Mouse (Mus musculus) yolk sac, embryonic 10.5 days (tissue): ENCODE data around the gene Cyp2c55.

ENCODE experiments used
- DNase-seq: peaks from one replicate; pipeline ENCODE4 v3.0.0-alpha.2; 2017; ENCODE audit warnings: low spot score

Gene Cyp2c55

DNA sequence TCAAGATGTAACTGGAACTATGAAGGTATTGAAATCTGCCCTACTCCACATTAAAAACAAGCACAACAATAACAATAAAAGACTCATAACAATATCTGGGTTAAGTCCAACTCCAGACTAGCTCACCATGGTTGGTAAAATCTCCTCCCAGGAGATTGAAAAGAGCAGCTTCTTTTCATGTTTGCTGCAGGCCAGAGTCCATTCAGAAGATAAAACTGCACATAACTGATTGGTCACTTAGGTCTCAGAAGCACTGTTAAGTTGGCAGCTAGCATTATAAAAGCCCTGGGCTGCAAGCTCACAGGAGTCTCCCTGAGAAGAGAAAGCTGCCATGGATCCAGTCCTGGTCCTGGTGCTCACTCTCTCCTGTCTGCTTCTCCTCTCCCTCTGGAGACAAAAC lies at the start of gene Cyp2c55:
Gene Cyp2c55, plus strand, starts transcription at position 305 of the 400 bp plus-strand sequence.
- no peak for DNase-seq

DNA sequence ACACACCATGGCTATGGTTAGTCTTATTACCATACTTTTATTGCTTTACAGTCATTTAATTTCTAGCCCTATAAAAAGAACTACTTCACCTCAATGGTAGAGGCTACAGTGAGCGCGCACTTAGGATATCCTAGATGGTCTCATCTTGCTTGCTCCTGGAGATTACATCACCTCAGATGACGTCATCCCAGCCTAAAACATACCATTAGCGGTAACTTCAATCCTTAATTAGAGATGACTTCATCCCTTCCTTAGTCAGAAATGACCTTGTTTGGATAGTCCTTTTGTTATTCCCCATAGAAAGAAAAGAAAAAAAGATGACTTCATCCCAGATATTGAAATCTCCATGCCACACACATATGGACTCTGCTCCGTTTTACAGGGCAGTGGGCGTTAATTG lies 36.1 kb upstream of the Cyp2c55 start:
- no peak for DNase-seq

DNA sequence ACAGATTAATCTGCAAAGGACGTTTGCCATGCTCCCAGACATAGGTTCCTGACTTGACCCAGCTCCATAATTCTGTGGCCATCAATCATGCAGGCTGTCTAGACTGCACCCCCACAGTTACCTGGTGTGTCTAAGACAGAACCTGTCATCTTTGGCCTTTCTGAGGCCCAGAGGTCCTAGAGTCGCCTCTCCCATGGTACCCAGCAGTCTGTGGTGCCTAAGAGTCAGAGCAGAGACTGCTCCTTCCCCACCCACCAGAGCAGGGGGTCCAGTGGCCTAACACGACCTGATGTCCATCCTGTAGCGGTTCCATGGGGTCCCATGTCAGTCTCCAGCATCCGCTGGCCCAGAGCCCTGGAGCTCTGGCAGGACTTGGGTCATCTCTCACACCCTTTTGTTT lies 34.2 kb upstream of the Cyp2c55 start:
- DNase-seq: no peak

DNA sequence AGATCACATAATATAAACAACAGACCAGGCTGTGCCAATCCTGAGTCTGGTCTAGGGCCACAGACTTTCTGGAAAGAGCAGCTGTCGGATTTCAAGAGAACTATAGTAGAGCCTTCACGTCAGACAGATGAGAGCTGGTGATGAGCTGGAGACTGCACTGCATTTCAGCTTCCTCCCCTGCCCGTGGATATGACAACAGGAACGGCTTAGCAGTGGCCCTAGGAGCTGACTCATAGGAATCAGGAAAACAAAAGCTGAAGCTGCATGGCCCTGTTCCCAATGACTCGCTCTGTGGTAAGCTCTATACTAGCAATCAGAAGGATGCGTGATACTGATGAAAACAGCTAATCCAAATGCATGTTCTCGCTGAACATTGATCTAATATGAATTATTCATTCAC lies 33.2 kb upstream of the Cyp2c55 start:
- DNase-seq: peak; percentile 2

DNA sequence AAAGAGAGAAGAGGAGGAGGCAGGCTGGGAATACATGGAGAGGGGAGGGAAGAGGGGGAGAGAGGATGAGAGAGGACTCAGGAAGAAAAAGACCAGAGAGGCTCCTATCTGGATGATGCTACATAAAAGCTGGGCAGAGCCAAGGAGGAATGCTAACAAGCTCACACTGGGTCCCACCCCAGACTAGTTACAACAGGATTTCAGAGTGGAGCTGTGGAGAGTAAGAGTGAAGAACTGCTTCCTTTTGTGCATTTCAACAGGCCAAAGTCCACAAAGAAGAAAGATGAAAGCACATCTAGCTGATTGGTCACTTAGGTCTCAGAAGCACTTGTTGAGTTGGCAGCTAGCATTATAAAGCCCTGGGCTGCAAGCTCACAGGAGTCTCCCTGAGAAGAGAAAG lies 30.6 kb upstream of the Cyp2c55 start:
- DNase-seq: no peak

DNA sequence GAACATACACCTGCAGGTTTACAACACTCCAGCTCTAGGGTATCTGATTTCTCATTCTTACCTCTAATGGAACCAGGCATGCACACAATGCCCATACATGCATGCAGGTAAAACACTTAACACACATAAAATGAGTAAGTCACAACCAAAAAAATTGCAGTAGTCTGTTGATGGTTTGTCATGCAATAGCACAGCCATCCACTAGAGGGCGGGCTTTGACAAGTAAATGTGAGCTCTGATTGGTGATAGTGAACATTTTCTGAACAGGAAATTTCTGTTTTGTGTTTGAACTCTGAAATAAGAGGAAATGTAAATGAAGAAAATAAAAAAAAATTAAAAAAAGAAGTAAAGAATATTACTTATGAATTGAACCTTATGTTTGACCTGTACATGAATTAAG lies 24.9 kb upstream of the Cyp2c55 start:
- peak; percentile 28 for DNase-seq

DNA sequence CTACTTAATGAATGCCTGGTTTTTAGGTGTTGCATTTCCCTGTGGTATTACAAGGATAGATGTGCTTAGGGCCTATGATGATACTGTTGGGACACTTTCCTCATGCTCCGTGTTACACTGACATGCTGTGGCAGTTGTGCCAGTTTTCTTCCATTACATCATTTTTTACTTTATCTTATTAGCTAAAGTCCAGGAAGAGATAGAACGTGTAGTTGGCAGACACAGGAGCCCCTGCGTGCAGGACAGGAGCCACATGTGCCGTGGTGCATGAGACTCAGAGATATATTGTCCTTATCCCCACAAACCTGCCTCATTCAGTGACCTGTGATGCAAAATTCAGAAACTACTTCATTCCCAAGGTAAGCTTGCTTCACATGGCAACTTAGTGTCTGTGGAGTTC lies 8.6 kb upstream of the Cyp2c55 start:
- DNase-seq: no peak

DNA sequence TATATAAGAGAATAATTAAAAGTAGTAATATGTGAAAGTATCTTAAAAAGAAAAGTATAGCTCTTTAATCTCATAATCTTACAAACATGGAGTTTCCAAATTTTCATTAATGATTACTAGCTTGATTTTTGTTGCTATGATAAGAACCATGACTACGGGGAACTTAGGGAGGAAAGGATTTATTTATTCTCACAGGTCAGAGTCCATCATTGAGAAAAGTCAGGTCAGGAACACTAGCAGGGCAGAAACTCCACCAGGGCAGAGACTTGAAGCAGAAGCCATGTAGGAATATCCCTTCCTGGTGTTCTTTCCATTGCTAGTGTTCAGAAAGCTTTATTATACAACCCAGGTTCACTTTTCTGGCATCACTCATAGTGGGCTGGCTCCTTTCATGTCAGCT lies 8.1 kb upstream of the Cyp2c55 start:
- DNase-seq: no peak

DNA sequence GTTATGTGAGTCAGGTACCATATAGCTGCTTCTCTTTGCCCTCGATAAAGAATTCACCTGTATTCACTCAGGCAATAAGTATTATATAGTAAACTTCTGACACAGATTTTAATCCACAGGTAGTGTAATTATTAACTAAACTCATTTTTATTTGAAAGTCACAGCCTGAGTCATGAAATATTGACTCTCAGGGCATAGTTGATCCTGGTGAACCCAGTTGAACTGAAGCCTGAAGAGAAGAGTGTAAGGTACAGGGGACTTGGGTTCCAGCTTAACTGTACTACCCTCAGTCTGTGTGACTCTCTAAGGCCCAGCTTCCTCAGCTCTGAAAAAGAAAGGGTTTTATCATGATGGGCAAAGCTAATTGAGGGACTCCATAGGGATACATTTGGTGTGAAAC lies 1.7 kb upstream of the Cyp2c55 start:
- no peak for DNase-seq

DNA sequence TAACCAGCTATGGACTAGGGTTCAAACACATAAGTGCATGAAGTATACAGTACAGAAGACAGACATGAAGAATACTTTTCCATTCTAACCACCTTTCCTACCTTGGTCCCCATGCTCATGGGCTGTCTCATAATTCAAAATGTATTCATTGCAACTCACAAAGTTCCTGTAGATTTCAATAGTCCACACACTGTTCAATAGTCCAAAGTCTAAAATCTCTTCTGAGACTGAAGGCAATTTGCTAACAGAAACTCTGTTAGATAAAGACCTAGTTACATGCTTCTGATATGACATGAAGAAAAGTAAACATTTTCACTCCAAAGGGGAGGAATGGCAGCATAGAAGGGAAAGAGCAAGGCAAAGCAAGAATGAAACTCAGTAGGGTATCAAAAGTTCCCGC lies 51.1 kb downstream of the Cyp2c55 start:
- DNase-seq: no peak

DNA sequence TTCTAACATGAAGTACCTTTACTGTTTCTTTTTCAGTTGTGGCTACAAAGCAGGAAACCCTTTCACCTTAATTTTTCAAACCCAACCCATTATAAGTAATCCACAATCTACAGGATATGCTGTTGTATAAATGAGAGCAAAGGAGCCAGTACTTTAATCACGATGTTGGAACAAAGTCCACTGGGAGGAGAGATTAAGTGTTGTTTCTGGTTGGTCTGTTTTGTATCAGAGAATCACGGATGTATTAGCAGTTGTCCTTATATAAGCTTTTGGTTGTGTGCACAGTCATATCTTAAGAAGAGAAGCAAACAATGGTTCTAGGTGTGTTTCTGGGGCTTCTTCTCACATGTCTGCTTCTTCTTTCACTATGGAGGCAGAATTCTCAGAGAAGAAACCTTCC lies 53.9 kb downstream of the Cyp2c55 start, which contains the start of gene Cyp2c65:
Gene Cyp2c65, plus strand, starts transcription at position 297 of the 400 bp plus-strand sequence.
- no peak for DNase-seq
